Mouse (Mus musculus): Measurements from ENCODE around the gene Elk4.

The Elk4 gene

GRCm38 (mm10) chr1:132065001-132065400, 57.6 kb downstream of the Elk4 start:
- DNase-seq (ENCODE audit: low read depth, low spot score), result no peak

GRCm38 (mm10) chr1:132065475-132066172, 58.2 kb downstream of the Elk4 start:
- no peak for DNase-seq (ENCODE audit: low read depth, low spot score)

- DNase-seq (ENCODE audit: low read depth, low spot score), result peak; percentile 42
Observed at GRCm38 (mm10) chr1:132067261-132068255, 60.2 kb downstream of the Elk4 start, which contains the start of gene Mfsd4a. Mfsd4a (minus strand) TSS chr1:132068062.

- DNase-seq (ENCODE audit: low read depth, low spot score), result no peak
Observed at GRCm38 (mm10) chr1:132069436-132069835, 62.0 kb downstream of the Elk4 start.

- no peak for DNase-seq (ENCODE audit: low read depth, low spot score)
Observed at GRCm38 (mm10) chr1:132070659-132071058, 63.3 kb downstream of the Elk4 start.

GRCm38 (mm10) chr1:132075576-132075975, 68.2 kb downstream of the Elk4 start:
- DNase-seq (ENCODE audit: low read depth, low spot score), result no peak

- no peak for DNase-seq (ENCODE audit: low read depth, low spot score)
Observed at GRCm38 (mm10) chr1:132078413-132078812, 71.0 kb downstream of the Elk4 start.

Data from CD4-positive, CD25-positive, alpha-beta regulatory T cell, adult 2 months (primary cell).